Mouse (Mus musculus) liver, embryonic 14.5 days (tissue): Measurements from ENCODE around the gene H2-M5.

Experiments
- CTCF ChIP-seq: IDR thresholded peaks from 2 replicates; pipeline ENCODE4 v1.5.1; 2016; ENCODE audit warnings: antibody characterized with exemption, low read depth, control low read depth
- EP300 ChIP-seq: IDR thresholded peaks from 2 replicates; pipeline ENCODE4 v1.6.1; 2016; ENCODE audit warnings: antibody characterized with exemption, low read depth

GRCm38 (mm10) chr17:37027486-37027885 is 38.1 kb upstream of the H2-M5 start:
- no peak for TF ChIP-seq CTCF
- TF ChIP-seq EP300, result no peak
